Mouse (Mus musculus) lung, embryonic 16.5 days (tissue): ENCODE results near the gene Gclm. TPM values are rescaled to one million over a fixed set of nuclear protein-coding genes. Genes with fewer than 3 reads are reported as not detected.

Experiments
- ATAC-seq: fragments of 200-750 bp; cut with Nextera tagmentation; 2 replicates; pipeline ENCODE4 v1.8.0; 2017; ENCODE audit warnings: low read depth, mild to moderate bottlenecking, moderate library complexity
- H3K27ac ChIP-seq: fragments of 300-500 bp; sonication (generic); 2 replicates; pipeline ENCODE4 v1.5.1; 2014; ENCODE audit warnings: mild to moderate bottlenecking, control low read depth, low read length
- H3K27me3 ChIP-seq: fragments of 300-500 bp; sonication (generic); 2 replicates; pipeline ENCODE4 v1.6.1; 2014; ENCODE audit warnings: low read depth, low read length, mixed read lengths; ENCODE audit not compliant: control insufficient read depth, insufficient read depth
- H3K36me3 ChIP-seq: fragments of 300-500 bp; sonication (generic); 2 replicates; pipeline ENCODE4 v1.6.1; 2014; ENCODE audit warnings: low read length; ENCODE audit not compliant: control insufficient read depth, insufficient read depth
- H3K4me1 ChIP-seq: fragments of 300-500 bp; sonication (generic); replicated peaks from 2 replicates; pipeline ENCODE4 v1.6.1; 2014; ENCODE audit warnings: low read length, mixed read lengths; ENCODE audit not compliant: control insufficient read depth, insufficient read depth
- H3K4me2 ChIP-seq: fragments of 300-500 bp; sonication (generic); 2 replicates; pipeline ENCODE4 v1.6.1; 2014; ENCODE audit warnings: low read depth, low read length, control low read depth
- H3K4me3 ChIP-seq: fragments of 300-500 bp; sonication (generic); 2 replicates; pipeline ENCODE4 v1.5.1; 2014; ENCODE audit warnings: mild to moderate bottlenecking, low read length, control low read depth
- H3K9ac ChIP-seq: fragments of 300-500 bp; sonication (generic); 2 replicates; pipeline ENCODE4 v1.6.1; 2014; ENCODE audit warnings: low read length, control low read depth
- H3K9me3 ChIP-seq: fragments of 300-500 bp; sonication (generic); 2 replicates; pipeline ENCODE4 v1.6.1; 2016; ENCODE audit warnings: low read length; ENCODE audit not compliant: control insufficient read depth
- WGBS: fragments of 180-500 bp; shearing (Covaris S2); extraction: QIAGEN DNeasy Blood & Tissue Kit; methylation state at CpG from one replicate; pipeline ENCODE4 v1.1.7; 2014; 5-methylcytosine and 5-hydroxymethylcytosine counted together
- polyA plus RNA-seq: library from polyadenylated mRNA; unstranded; fragments of >200 nt; fragmentation: Nextera tagmentation; extraction: Ambion mirVana; gene quantifications from 2 replicates; pipeline ENCODE4 v1.2.1, GENCODE M21; 2015

The Gclm gene
- polyA plus RNA-seq, 1 experiment from 2014 or later: 78.0 TPM

DNA sequence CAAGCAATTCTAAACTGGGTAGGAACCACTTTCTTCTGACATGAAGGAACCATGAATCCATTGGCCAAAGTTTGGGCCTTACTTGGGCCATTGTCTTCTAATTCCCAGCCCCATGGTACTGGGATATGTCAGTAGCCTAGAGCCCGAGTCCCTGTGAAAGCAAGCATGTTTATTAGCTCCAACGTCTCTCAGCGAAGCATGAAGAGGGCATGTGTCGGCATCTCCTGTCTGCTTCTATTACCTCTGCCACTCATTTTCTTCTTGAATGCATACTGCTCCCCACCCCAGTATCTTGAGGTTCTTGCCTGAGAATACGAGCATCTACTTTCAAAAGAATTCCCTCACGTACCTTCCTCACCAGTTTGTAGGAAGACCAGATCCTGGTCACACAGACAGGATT is 39.6 kb upstream of the Gclm start:
- no peak overlapping the region for H3K9ac ChIP-seq
- no peaks in the 10 kb centered on the region for H3K9me3 ChIP-seq
- H3K4me2 ChIP-seq: no peak overlapping the region
- H3K36me3 ChIP-seq: no peaks in the 10 kb centered on the region
- 88% methylated on average over 6 of the region's 6 CpGs for WGBS
- no peak for ATAC-seq
- H3K4me1 ChIP-seq: 0 out of 2 replicates have a peak, but pooled peaks cover 4% of the 10 kb centered on the region
- no peak overlapping the region for H3K4me3 ChIP-seq
- H3K27ac ChIP-seq: no peak overlapping the region
- no peaks in the 10 kb centered on the region for H3K27me3 ChIP-seq

DNA sequence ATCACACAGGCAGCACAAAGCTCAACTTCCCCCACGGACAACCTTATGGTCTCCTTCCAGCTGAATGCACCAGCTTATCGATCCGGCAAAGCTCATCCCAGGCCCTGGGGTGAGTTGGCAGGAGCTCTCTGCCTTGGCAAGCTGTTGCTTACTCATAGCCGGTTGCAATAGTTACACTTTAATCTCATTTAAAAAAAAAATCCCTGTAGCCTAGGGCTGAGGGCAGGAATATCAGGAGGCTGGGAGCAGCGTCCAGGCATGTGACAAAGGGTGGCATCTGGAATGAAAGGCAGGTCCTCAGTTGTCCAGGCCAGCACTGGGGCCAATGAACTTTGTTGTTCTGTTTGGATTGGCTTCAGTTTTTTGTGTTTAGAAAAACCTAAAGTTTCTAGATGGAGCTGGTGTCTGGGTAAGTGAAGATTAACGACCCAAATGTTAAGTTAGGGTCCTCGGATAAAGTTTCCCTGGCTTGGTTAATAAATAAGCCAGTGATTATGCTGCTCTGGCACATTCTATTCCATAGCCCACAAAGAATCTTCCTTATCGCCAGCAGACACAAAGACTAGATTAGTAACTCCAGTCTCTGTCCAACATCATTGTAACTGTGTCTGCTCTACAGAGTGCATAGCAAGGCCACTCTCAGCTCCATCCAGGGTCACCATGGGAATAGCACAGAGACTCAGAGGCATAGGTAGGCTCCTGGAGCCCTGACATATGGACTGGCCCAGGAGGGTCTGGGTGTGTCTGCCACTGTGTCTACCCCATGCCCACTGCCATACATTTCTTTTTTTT is 38.9 kb upstream of the Gclm start:
- 0 out of 2 replicates have a peak, but pooled peaks cover 4% of the 10 kb centered on the region for H3K4me1 ChIP-seq
- H3K36me3 ChIP-seq: no peaks in the 10 kb centered on the region
- WGBS: 56% methylated on average over 8 of the region's 8 CpGs
- H3K27me3 ChIP-seq: no peaks in the 10 kb centered on the region
- no peak overlapping the region for H3K4me2 ChIP-seq
- ATAC-seq: no peak
- no peak overlapping the region for H3K9ac ChIP-seq
- no peak overlapping the region for H3K27ac ChIP-seq
- H3K4me3 ChIP-seq: no peak overlapping the region
- H3K9me3 ChIP-seq: no peaks in the 10 kb centered on the region

DNA sequence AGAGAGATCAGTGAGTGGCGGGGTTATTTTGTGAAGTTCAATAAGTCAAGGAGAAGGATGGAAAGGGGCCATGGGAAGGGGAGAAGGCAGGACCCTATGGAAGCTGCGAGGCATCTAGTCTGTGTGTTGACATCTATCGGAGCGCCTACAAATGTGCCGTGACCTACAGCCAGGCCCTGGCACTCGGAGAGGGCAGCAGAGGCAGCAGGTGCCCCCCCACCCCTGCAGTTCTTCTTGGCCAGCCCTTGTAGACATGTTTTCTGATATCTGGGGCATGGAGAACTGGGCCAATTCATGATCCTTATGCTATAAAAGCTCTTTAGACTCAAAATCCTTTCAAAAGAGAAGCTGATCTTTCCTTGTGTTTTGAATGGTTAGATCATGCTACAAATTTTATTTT is 37.6 kb upstream of the Gclm start:
- Histone ChIP-seq H3K4me2 (no peak overlapping the region), H3K27ac (no peak overlapping the region), H3K9ac (no peak overlapping the region), H3K4me3 (no peak overlapping the region), H3K36me3 (no peaks in the 10 kb centered on the region), H3K27me3 (no peaks in the 10 kb centered on the region), H3K9me3 (no peaks in the 10 kb centered on the region), H3K4me1 (0 out of 2 replicates have a peak, but pooled peaks cover 4% of the 10 kb centered on the region)
- no peak for ATAC-seq
- WGBS: 80% methylated on average over 6 of the region's 6 CpGs

DNA sequence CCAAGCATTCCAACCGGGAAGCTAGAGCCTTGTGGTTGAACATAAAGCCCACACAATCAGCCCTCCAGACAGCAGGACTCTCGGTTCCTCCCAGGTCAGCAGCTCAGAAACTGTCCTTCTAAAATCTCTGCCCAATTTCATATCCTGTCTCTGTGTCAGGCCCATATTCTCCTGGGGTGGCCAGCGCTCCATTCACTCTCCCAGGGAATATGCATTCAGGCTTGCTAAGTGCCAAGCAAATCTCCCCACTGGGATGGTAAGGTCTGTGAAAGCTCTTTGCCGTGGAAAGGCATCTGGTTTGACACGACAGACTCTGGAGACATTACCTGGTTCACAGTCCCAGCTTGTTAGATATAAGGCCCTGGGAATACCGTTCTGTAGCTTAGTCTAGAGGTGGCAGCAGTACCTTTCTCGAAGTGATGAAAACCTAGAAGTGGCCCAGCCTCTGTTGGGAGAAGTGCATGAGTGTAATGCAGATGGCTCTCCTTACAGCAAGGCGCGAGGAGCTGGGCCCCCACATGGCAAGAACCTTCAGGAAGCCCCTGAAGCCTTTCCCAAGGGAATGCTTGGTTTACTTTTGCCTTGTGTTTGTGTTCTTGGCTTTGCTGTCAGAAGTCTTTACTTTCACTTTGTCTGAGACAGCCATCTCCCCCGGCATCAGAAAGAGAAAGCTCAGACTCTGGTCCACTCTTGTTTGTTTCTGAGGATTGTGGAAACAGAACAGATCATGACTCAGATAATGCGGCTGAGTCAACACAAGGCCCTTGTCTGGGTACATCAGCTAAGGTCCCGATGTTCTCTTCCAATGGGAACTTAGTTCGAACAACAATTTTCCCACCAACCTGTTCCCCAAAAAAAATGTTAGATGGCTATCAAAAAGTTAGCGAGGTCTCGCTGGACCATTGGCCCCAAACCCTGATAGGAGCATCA is 36.8 kb upstream of the Gclm start:
- Histone ChIP-seq H3K4me3 (no peak overlapping the region), H3K9ac (no peak overlapping the region), H3K27me3 (no peaks in the 10 kb centered on the region), H3K9me3 (no peaks in the 10 kb centered on the region), H3K27ac (no peak overlapping the region), H3K4me2 (peak overlapping the region; percentile 7; the same call in 1 of the 2 replicates), H3K36me3 (no peaks in the 10 kb centered on the region), H3K4me1 (0 out of 2 replicates have a peak, but pooled peaks cover 4% of the 10 kb centered on the region)
- ATAC-seq: no peak
- WGBS: 65% methylated on average over 15 of the region's 15 CpGs

DNA sequence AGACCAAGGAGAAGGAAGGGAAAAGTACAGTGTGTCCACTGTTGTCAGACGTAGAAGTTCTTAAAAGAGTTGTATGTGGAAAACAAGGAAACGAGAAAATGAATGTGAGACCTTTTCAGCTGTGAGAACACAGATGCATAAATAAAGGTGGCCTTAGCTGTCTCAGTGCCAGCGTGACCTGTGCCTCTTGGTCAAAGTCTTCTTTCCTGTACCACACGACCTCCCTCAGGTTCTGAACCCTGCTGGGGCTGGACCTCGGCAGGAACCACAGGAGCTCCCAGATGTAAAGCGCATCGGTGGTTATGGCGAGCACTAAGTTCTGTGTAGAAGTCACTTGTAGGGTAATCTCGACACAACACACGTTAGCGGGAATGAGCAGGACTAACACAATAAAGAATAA is 35.8 kb upstream of the Gclm start:
- Histone ChIP-seq H3K27ac (no peak overlapping the region), H3K36me3 (no peaks in the 10 kb centered on the region), H3K4me1 (0 out of 2 replicates have a peak, but pooled peaks cover 4% of the 10 kb centered on the region), H3K4me3 (no peak overlapping the region), H3K27me3 (no peaks in the 10 kb centered on the region), H3K9me3 (no peaks in the 10 kb centered on the region), H3K4me2 (no peak overlapping the region), H3K9ac (no peak overlapping the region)
- 85% methylated on average over 11 of the region's 11 CpGs for WGBS
- ATAC-seq: no peak

DNA sequence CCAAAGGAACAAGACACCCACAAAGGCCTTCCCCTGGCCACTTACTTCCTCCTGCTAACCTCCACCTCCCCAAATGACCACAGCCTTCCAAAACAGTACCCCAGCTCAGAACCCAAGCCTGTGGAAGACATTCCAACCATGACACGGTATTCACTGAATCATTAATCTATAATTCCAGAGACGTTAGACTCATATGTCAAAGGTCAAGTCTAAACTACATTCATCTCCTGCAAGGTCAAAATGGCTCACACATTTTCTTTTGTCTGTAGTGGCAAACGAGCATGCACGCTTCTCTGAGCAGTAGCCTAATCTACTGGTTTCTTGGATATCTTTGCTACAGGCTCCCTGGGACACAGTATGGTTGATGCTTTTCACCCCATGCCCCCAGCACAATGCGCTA is 34.9 kb upstream of the Gclm start:
- H3K27me3 ChIP-seq: no peaks in the 10 kb centered on the region
- no peak overlapping the region for H3K9ac ChIP-seq
- H3K4me2 ChIP-seq: no peak overlapping the region
- no peak overlapping the region for H3K4me3 ChIP-seq
- no peak overlapping the region for H3K27ac ChIP-seq
- 0 out of 2 replicates have a peak, but pooled peaks cover 4% of the 10 kb centered on the region for H3K4me1 ChIP-seq
- peak; percentile 67; the same call in 1 of the 2 replicates for ATAC-seq
- H3K9me3 ChIP-seq: no peaks in the 10 kb centered on the region
- no peaks in the 10 kb centered on the region for H3K36me3 ChIP-seq
- 38% methylated on average over 5 of the region's 5 CpGs for WGBS

DNA sequence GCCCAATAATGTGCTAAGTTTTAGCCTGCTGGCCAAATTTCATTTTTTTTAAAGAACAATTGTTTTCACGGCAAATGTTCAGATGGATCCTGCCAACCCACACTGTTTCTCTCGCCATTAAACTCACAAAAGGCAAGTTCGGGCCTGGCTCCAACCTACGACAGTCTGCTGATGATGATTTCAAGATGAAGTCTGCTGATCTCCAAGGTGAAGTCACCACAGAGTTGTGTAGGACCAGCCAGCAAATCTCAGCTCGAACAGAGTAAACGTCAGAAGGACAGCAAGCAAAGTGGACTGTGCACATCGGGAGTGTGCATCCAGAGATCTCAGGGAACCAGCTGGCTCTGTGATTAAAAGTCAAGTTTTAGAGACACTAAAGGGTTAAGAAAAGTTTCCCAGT is 34.5 kb upstream of the Gclm start:
- Histone ChIP-seq H3K4me1 (0 out of 2 replicates have a peak, but pooled peaks cover 4% of the 10 kb centered on the region), H3K9ac (no peak overlapping the region), H3K4me3 (no peak overlapping the region), H3K36me3 (no peaks in the 10 kb centered on the region), H3K4me2 (no peak overlapping the region), H3K9me3 (no peaks in the 10 kb centered on the region), H3K27ac (no peak overlapping the region), H3K27me3 (no peaks in the 10 kb centered on the region)
- WGBS: 56% methylated on average over 7 of the region's 7 CpGs
- ATAC-seq: peak; percentile 65

DNA sequence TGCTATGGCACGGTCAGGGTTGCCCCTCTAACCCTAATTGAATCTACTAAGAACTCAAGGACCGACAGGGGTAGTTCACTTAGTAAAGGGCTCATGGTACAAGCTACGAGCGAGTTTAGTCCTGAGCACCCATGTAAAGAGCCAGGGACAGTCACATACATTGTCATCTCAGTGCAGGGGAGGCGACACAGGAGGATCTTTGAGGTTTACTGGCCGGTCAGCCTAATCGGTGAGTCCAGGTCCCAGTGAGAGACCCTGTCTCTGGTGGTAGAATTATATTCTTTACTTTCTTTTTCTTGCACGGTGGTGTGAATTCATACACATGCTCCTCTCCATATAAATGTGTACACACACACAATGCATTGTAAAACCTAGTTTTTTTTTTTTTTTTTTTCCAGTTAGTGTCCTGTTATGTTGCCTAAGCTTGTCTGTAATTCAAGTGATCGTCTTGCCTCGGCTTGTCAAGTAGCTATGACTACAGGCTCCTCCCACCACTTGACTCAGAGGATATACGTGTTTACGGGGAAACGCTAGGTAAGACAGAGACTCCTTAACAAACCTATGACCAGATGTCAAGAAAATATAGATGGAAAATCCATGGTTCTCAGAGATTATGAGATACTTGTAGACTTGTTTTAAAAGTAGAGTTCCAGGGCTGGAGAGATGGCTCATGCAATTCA is 33.8 kb upstream of the Gclm start:
- Histone ChIP-seq H3K36me3 (no peaks in the 10 kb centered on the region), H3K4me1 (0 out of 2 replicates have a peak, but pooled peaks cover 4% of the 10 kb centered on the region), H3K27me3 (no peaks in the 10 kb centered on the region), H3K4me2 (no peak overlapping the region), H3K9me3 (no peaks in the 10 kb centered on the region), H3K27ac (peak overlapping the region; percentile 48; the same call in 1 of the 2 replicates), H3K9ac (no peak overlapping the region), H3K4me3 (no peak overlapping the region)
- 55% methylated on average over 13 of the region's 13 CpGs for WGBS
- ATAC-seq: no peak
